Mouse (Mus musculus): ENCODE data around the gene Tmem106c.

DNA sequence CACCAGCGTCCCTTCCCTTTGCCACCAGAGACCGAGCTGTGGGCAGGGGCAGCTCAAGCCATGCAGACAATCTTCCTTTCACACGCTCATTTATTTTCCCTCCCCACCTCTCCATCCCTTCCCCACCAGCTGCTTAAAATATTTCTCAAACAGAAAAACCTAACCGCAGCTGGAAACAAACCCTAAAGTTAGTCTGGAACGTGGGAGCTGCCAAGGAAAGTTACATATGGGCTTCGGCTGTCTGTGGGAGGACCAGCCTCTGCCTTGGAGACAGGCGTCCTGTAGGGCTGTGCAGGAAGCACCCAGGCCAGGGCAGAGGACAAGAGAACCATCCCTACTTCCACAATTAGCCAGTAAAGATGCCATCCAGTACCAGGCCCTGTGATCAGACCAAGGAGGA, 13.8 kb upstream of the Tmem106c start:
- TF ChIP-seq CTCF (IDR thresholded peaks at IDR 0.05; ENCODE audit: low read depth) (no peak), EP300 (optimal IDR thresholded peaks at IDR 0.05) (no peak)
